Mouse (Mus musculus): ENCODE measurements around the gene Ripor1. TPM values are rescaled to one million over a fixed set of nuclear protein-coding genes. Genes with fewer than 3 reads are reported as not detected.
"Not testable (repeated sequence)": the region's sequence is repeated elsewhere in the genome, so short reads cannot be mapped to it uniquely, and the experiment has no call there.

The Ripor1 gene
- polyA plus RNA-seq, 1 experiment from 2014 or later: 35.2 TPM

DNA sequence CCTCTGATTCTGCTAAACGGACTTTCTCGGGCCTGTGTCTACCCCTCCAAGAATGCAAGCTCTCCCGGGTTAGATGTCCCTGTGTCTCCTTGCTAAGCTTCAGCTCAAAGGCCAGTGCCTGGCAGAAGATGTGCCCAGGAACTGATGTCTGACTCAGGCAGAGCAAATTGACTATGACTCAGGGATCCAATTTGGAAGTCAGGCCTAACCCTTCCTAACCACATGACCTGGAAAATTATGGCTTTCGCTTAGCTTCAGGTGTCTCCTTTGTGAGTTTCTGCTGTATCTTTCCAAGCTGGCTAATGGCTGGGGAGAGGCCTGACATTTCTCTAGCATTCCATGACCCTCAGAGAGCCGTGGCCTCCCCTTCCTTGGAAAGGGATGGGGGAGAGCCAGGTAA is 3.8 kb upstream of the Ripor1 start:
- no peaks in the 10 kb centered on the region for H3K9me3 ChIP-seq (replicated peaks; ENCODE audit: control insufficient read depth, low read length, poor library complexity, severe bottlenecking)
- H3K27ac ChIP-seq (ENCODE audit: low read length): no peak overlapping the region
- WGBS: 73% methylated on average over 5 of the region's 5 CpGs
- H3K4me1 ChIP-seq (ENCODE audit: control insufficient read depth, insufficient read depth, low read length): peaks cover 10% of the 10 kb centered on the region
- H3K36me3 ChIP-seq (ENCODE audit: control insufficient read depth, insufficient read depth, low read length): no peaks in the 10 kb centered on the region
- no peak for ATAC-seq
- no peak overlapping the region for H3K9ac ChIP-seq (ENCODE audit: low read depth, low read length)
- no peak overlapping the region for H3K4me2 ChIP-seq (ENCODE audit: low read length)
- no peak overlapping the region for H3K4me3 ChIP-seq (ENCODE audit: low read depth, low read length)
- H3K27me3 ChIP-seq (ENCODE audit: control insufficient read depth, insufficient read depth, low read depth, low read length): no peaks in the 10 kb centered on the region

GRCm38 (mm10) chr8:105602540-105602939 is 2.5 kb upstream of the Ripor1 start:
- H3K9me3 ChIP-seq (replicated peaks; ENCODE audit: control insufficient read depth, low read length, poor library complexity, severe bottlenecking); H3K4me3 ChIP-seq (ENCODE audit: low read depth, low read length); H3K27me3 ChIP-seq (ENCODE audit: control insufficient read depth, insufficient read depth, low read depth, low read length); H3K9ac ChIP-seq (ENCODE audit: low read depth, low read length); H3K36me3 ChIP-seq (ENCODE audit: control insufficient read depth, insufficient read depth, low read length); ATAC-seq; H3K4me2 ChIP-seq (ENCODE audit: low read length); H3K27ac ChIP-seq (ENCODE audit: low read length): not testable (repeated sequence)
- H3K4me1 ChIP-seq (ENCODE audit: control insufficient read depth, insufficient read depth, low read length): peaks cover 16% of the 10 kb centered on the region
- WGBS: 98% methylated on average over 2 of the region's 3 CpGs

DNA sequence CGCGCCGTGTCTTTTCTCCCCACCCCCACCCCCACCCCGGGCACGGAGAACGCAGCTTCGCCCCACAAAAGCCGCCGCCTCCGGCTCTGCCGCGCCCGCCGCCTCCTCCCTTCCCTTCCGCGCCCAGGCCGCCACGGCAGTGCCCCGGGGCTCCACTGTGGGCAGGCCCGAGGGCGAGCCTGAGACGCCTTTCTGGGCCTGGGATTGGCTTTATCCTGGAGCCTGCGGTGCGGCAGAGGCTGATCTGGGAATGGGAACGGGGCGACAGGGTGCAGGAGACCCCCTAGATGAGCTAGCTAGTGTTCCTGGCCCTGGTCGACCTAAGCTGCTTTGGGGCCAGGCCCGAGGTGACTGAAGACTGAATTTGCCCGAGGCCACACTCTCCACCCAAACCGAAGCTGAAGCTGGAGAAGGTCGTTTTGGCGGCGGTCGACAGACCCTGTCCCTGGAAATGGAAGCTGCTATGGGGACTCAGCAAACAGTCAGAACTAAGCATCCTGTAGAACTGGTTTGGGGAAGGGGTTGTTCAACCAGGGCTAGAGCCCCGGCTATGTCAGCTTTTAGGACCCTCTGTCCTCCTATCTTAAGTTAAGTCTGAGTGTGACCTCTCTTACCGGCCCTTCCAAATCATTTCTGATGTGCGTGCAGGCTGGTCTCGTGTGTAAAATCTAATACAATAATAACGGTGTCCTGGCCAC is 585 bp downstream of the Ripor1 start:
- Histone ChIP-seq H3K9me3 (replicated peaks; ENCODE audit: control insufficient read depth, low read length, poor library complexity, severe bottlenecking) (no peaks in the 10 kb centered on the region), H3K4me2 (ENCODE audit: low read length) (peak overlapping the region; percentile 90), H3K36me3 (ENCODE audit: control insufficient read depth, insufficient read depth, low read length) (no peaks in the 10 kb centered on the region), H3K4me1 (ENCODE audit: control insufficient read depth, insufficient read depth, low read length) (peaks cover 23% of the 10 kb centered on the region), H3K4me3 (ENCODE audit: low read depth, low read length) (peak overlapping the region; percentile 60), H3K27ac (ENCODE audit: low read length) (peak overlapping the region; percentile 88), H3K27me3 (ENCODE audit: control insufficient read depth, insufficient read depth, low read depth, low read length) (no peaks in the 10 kb centered on the region), H3K9ac (ENCODE audit: low read depth, low read length) (peak overlapping the region; percentile 81)
- 1% methylated on average over 31 of the region's 39 CpGs for WGBS
- ATAC-seq: peak; percentile 36

DNA sequence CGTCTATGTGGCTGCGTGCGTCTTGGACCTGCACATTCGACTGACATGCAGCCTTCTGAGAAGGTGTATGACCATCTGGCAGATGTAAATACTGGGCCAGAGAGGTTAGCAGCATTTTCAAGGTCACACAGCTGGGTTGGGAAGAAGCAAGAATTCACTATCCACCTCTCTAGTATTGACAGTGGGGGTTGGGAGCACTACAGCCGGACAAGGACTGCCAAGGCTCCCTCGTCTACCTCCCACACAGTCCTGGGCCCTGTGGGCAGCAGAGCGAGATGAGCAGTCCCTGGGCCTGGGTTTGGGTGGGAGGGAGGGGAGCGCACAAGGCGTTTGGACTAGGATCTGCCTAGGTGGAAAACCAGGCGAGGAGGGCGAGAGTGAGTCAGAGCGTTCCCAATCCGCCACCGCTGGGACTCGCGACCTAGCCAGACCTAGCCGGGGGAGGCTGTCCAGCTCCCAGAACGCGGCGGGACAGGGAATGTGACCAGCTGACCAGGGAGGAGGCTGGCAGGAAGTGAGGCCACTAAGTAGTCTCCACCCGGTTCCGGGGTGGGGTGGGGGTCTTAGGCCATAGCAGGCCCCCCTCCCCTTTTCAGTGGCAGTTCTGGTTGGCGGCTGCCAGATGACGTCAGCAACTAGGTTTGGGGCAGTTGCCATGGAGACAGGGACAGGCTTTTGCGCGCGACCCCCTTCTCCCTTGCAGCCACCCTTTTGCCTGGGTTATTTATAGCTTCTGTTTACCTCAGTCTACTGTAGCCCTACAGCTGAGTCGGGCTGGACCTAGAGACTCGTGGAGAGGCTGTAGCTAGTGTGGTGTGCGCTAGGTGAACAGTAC is 1.4 kb downstream of the Ripor1 start:
- Histone ChIP-seq H3K4me2 (ENCODE audit: low read length) (peak overlapping the region; percentile 90), H3K9me3 (replicated peaks; ENCODE audit: control insufficient read depth, low read length, poor library complexity, severe bottlenecking) (no peaks in the 10 kb centered on the region), H3K9ac (ENCODE audit: low read depth, low read length) (peak overlapping the region; percentile 81), H3K27ac (ENCODE audit: low read length) (peak overlapping the region; percentile 88), H3K36me3 (ENCODE audit: control insufficient read depth, insufficient read depth, low read length) (no peaks in the 10 kb centered on the region), H3K27me3 (ENCODE audit: control insufficient read depth, insufficient read depth, low read depth, low read length) (no peaks in the 10 kb centered on the region), H3K4me1 (ENCODE audit: control insufficient read depth, insufficient read depth, low read length) (peaks cover 23% of the 10 kb centered on the region), H3K4me3 (ENCODE audit: low read depth, low read length) (peak overlapping the region; percentile 60)
- peak; percentile 74 for ATAC-seq
- under 1% methylated on average over 30 of the region's 30 CpGs for WGBS

- Histone ChIP-seq H3K36me3 (ENCODE audit: control insufficient read depth, insufficient read depth, low read length) (no peaks in the 10 kb centered on the region), H3K4me2 (ENCODE audit: low read length) (peak overlapping the region; percentile 90), H3K9ac (ENCODE audit: low read depth, low read length) (peak overlapping the region; percentile 81), H3K4me3 (ENCODE audit: low read depth, low read length) (peak overlapping the region; percentile 60), H3K9me3 (replicated peaks; ENCODE audit: control insufficient read depth, low read length, poor library complexity, severe bottlenecking) (no peaks in the 10 kb centered on the region), H3K4me1 (ENCODE audit: control insufficient read depth, insufficient read depth, low read length) (peaks cover 23% of the 10 kb centered on the region), H3K27ac (ENCODE audit: low read length) (peak overlapping the region; percentile 88), H3K27me3 (ENCODE audit: control insufficient read depth, insufficient read depth, low read depth, low read length) (no peaks in the 10 kb centered on the region; the same call in 1 of the 2 replicates)
- peak; percentile 1; the same call in 1 of the 2 replicates for ATAC-seq
- 5% methylated on average over 10 of the region's 10 CpGs for WGBS
These were observed 2.0 kb downstream of the Ripor1 start for GRCm38 (mm10) chr8:105607062-105607461.

DNA sequence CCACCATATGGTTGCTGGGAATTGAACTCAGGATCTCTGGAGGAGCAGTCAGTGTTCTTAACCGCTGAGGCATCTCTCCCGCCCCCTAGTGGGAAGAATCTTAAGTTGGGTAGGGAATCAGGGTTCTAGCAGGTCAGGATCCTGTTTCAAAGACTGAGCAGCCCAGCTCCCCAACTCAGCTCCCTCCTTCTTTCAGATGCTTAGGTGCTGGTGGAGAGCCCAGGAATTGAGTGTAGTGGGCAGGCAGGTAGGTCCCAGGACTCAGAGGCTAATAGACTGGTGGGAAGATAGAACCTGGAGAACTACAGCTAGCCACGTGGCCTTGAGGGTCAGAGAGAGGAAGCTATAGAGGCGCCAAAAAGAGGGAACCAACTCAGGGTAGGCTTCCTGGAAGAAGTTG is 2.6 kb downstream of the Ripor1 start:
- 23% methylated on average over 4 of the region's 4 CpGs for WGBS
- H3K9ac ChIP-seq (ENCODE audit: low read depth, low read length): no peak overlapping the region
- no peak for ATAC-seq
- peaks cover 23% of the 10 kb centered on the region for H3K4me1 ChIP-seq (ENCODE audit: control insufficient read depth, insufficient read depth, low read length)
- H3K4me2 ChIP-seq (ENCODE audit: low read length): no peak overlapping the region
- no peaks in the 10 kb centered on the region for H3K9me3 ChIP-seq (replicated peaks; ENCODE audit: control insufficient read depth, low read length, poor library complexity, severe bottlenecking)
- no peak overlapping the region for H3K4me3 ChIP-seq (ENCODE audit: low read depth, low read length)
- no peaks in the 10 kb centered on the region for H3K36me3 ChIP-seq (ENCODE audit: control insufficient read depth, insufficient read depth, low read length)
- no peak overlapping the region for H3K27ac ChIP-seq (ENCODE audit: low read length)
- peaks cover 4% of the 10 kb centered on the region; the same call in 1 of the 2 replicates for H3K27me3 ChIP-seq (ENCODE audit: control insufficient read depth, insufficient read depth, low read depth, low read length)

GRCm38 (mm10) chr8:105609355-105609754 is 4.3 kb downstream of the Ripor1 start:
- no peak for ATAC-seq
- Histone ChIP-seq H3K4me2 (ENCODE audit: low read length) (no peak overlapping the region), H3K9me3 (replicated peaks; ENCODE audit: control insufficient read depth, low read length, poor library complexity, severe bottlenecking) (no peaks in the 10 kb centered on the region), H3K4me1 (ENCODE audit: control insufficient read depth, insufficient read depth, low read length) (peaks cover 32% of the 10 kb centered on the region), H3K36me3 (ENCODE audit: control insufficient read depth, insufficient read depth, low read length) (no peaks in the 10 kb centered on the region), H3K9ac (ENCODE audit: low read depth, low read length) (no peak overlapping the region), H3K4me3 (ENCODE audit: low read depth, low read length) (no peak overlapping the region), H3K27ac (ENCODE audit: low read length) (no peak overlapping the region), H3K27me3 (ENCODE audit: control insufficient read depth, insufficient read depth, low read depth, low read length) (peaks cover 4% of the 10 kb centered on the region; the same call in 1 of the 2 replicates)
- 85% methylated on average over 2 of the region's 2 CpGs for WGBS

- Histone ChIP-seq H3K36me3 (ENCODE audit: control insufficient read depth, insufficient read depth, low read length) (no peaks in the 10 kb centered on the region), H3K9me3 (replicated peaks; ENCODE audit: control insufficient read depth, low read length, poor library complexity, severe bottlenecking) (no peaks in the 10 kb centered on the region), H3K4me3 (ENCODE audit: low read depth, low read length) (no peak overlapping the region), H3K27me3 (ENCODE audit: control insufficient read depth, insufficient read depth, low read depth, low read length) (peaks cover 4% of the 10 kb centered on the region; the same call in 1 of the 2 replicates), H3K9ac (ENCODE audit: low read depth, low read length) (no peak overlapping the region), H3K4me1 (ENCODE audit: control insufficient read depth, insufficient read depth, low read length) (peaks cover 30% of the 10 kb centered on the region), H3K4me2 (ENCODE audit: low read length) (no peak overlapping the region), H3K27ac (ENCODE audit: low read length) (no peak overlapping the region)
- 80% methylated on average over 4 of the region's 4 CpGs for WGBS
- no peak for ATAC-seq
These were observed 4.7 kb downstream of the Ripor1 start for GRCm38 (mm10) chr8:105609771-105610170.

DNA sequence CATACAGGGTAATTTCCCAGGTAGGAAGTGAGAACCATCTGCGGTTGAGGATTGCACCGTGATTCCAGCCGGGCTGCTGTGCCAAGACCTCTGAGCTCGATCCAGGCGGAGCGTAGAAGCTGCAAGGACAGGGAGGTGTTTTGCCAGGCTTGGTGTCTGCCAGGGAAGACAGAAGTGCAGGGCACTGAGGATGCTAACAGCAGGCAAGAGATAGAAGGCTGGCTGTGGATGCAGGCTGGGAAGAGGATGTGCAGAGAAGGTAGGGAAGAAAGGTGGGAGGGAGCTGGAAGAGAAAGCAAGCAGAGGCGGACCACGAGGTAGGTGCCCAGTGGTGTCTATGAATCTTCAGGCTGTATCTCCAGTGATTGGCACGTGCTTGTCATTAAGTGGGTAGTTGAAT is 6.8 kb downstream of the Ripor1 start:
- Histone ChIP-seq H3K9ac (ENCODE audit: low read depth, low read length) (no peak overlapping the region), H3K4me2 (ENCODE audit: low read length) (no peak overlapping the region), H3K36me3 (ENCODE audit: control insufficient read depth, insufficient read depth, low read length) (0 out of 2 replicates have a peak, but pooled peaks cover 6% of the 10 kb centered on the region), H3K9me3 (replicated peaks; ENCODE audit: control insufficient read depth, low read length, poor library complexity, severe bottlenecking) (no peaks in the 10 kb centered on the region), H3K27me3 (ENCODE audit: control insufficient read depth, insufficient read depth, low read depth, low read length) (peaks cover 4% of the 10 kb centered on the region; the same call in 1 of the 2 replicates), H3K4me3 (ENCODE audit: low read depth, low read length) (no peak overlapping the region), H3K4me1 (ENCODE audit: control insufficient read depth, insufficient read depth, low read length) (peaks cover 26% of the 10 kb centered on the region), H3K27ac (ENCODE audit: low read length) (no peak overlapping the region)
- WGBS: 90% methylated on average over 9 of the region's 9 CpGs
- no peak for ATAC-seq

All from midbrain, embryonic 16.5 days (tissue).